Mouse (Mus musculus): ENCODE measurements around the gene Sbk3.

The Sbk3 gene

DNA sequence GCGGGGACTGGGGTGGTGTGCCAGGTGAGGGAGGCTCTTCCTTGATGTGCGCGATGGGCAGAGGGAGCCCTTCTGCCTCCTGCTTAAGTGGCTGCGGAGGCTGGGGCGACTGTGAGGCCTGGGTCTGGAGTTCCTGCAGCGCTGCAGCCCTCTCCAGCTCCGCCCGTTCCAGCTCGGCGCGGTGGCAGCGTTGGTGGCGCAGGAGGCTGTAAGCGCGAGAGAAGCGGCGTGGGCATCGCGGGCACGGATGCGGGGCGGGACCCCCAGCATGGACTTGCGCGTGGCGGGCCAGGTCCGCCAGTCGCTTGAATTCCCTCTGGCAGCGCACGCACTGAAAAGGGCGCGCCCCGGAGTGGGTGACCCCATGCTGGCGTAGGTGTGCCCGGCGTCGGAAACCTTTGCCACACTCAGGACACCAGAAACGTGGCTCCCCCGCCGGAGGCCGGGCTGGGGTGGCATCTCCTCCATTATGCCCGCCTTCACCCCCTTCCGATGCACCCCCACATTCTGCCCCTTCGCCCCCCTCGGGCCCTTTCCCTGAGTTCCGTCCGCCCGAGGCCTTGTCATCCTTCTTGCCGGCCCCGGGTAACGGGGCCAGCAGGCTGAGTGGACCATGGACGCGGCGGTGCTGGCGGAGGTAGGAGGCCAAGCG, 22.5 kb upstream of the Sbk3 start:
- peak; percentile 35 to 42 for DNase-seq

DNA sequence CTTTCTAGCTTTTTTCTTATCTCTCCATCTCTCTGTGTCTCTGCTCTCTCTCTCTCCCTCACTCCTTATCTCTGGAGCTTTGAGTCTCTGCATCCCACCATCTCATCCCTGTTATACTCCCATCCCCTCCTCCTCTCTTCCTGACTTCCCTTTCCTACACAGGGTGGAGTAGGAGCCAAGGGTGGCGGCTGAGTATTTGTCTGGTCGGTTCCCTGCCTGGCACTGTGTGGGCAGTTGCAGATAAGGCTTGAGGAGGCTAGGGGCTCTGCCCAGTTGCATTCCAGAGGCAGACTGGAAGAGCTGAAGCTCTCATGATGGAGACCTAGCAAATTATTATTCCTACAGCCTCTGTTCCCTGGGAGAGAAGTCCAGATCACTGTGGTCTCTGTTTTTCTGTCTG, 17.3 kb upstream of the Sbk3 start:
- no peak for DNase-seq

- DNase-seq = no peak
These were observed 5.9 kb upstream of the Sbk3 start for GRCm38 (mm10) chr7:4976832-4977231.

GRCm38 (mm10) chr7:4975455-4975854, 4.5 kb upstream of the Sbk3 start:
- no peak for DNase-seq

DNA sequence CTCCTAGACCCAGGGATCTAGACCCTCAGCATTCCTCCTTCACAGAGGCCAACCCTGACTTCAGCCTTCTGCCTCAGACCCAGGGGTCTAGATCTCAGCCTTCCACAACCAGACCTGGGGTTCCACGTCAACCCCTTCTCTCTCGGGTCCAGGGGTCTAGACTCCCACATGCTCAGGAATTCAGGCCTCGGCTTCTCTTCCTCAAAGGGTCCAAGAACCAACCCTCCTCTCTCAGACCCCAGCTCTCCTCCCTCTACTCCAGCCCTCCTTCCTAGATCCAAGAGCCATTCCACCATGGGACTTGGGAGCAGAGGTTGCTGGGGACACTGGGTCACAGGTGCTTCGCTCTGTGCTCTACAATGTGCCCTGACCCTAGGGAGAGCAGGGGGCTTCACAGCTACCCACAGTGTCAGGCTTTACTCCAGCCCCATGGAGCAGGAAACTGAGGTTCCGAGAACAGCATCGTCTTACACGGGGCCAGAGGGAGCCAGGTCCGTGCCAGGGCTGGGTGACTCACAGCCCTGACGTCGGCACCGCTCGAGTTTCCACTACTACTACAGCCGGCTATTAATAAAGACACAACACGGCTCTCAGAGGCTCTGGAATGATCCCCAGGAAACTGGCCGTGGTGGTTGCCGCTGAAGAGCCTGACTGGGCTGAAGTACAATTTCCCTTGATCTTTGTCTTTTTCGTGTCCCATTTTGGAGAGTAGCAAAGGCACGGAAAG, 1.5 kb upstream of the Sbk3 start:
- no peak for DNase-seq

GRCm38 (mm10) chr7:4971710-4972109, 742 bp upstream of the Sbk3 start:
- no peak for DNase-seq

DNA sequence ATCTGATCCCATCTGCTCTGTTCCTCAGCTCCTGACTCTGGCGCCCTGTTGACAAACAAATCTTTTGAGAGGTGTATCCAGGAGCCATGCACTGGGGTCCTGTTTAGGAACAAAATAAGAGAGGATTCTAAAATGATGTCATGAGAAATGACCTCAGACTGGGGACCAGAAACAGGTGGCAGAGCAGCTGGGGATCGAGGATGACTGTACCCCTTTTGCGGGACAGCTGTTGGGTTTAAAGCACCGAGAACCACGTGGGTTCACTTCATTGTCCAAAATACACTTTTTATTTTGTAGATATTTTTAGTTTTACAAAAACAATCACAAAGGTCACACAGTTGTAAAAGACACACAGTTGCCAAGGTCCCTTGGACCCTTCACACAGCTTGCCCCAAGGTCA, 6.0 kb downstream of the Sbk3 start:
- no peak for DNase-seq

DNA sequence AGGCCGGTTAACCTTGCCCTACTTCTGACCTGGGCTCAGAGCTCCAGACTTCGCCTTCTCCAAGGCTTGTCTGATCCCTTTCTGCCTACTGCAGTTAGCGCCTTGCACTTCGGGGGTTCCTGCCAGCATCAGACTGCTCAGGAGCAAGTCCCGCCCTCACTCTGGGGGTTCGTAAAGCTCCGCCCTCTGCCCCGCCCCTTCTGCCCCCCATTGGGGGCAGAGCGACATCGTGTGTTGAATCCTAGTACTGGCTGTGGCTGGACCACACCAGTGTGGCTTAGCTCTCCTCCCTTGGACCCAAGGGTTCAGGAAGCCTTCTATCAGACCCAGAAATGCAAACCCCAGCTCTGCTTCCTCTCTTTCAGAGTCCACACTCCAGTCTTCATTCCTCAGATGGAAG, 6.7 kb downstream of the Sbk3 start, which contains the start of gene Sbk2:
Sbk2 (minus strand) TSS at position 135 of the 400 bp plus-strand sequence.
- peak; percentile 66 to 69 for DNase-seq

DNA sequence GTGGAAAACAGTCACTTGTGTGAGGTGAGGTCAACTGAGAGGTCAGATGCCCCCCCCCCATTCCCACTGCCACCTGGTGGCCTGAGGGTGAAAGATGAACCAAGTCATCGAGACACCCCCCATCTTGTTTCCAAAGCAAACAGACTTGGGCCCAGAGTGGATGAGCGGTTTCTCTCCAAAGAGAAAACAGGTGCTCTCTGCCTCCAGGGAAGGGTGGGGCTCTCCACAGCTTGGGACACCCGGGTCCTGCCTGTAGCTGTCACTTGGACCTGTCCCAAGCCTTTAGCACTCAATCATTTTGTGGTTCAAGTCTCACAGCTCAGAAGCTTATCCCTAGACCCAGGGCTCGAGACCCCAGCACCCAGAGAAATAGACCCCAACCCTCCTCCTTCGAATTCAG, 7.4 kb downstream of the Sbk3 start:
- no peak for DNase-seq

DNA sequence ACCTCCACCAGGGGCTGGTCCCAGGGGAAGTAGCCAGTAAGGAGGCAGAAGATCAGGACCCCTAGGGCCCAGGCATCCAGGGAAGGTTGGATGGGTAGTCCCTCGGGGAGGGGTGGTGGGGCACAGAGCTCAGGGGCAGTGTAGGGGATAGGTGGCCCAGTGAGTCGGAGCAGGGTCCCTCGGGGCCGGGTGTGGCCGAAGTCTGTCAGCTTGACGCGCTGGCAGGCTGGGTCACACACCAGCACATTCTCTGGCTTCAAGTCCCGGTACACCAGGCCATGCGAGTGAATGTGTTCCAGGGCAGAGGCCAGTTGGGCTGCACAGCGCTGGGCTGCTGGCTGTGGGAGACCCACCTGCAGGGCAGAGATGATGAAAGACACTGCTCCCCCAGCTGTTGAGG, 13.6 kb downstream of the Sbk3 start:
- no peak for DNase-seq

- DNase-seq = peak; percentile 48 to 61
These were observed 17.0 kb downstream of the Sbk3 start for GRCm38 (mm10) chr7:4953815-4954445.

- DNase-seq = no peak
These were observed 20.2 kb downstream of the Sbk3 start for GRCm38 (mm10) chr7:4950561-4951342.

- no peak for DNase-seq
These were observed 22.6 kb downstream of the Sbk3 start for GRCm38 (mm10) chr7:4948386-4948785.

GRCm38 (mm10) chr7:4947855-4948254, 23.1 kb downstream of the Sbk3 start:
- DNase-seq = peak; percentile 45 to 60

GRCm38 (mm10) chr7:4943223-4943815, 27.6 kb downstream of the Sbk3 start:
- peak; percentile 96 to 98 for DNase-seq

GRCm38 (mm10) chr7:4942673-4943072, 28.3 kb downstream of the Sbk3 start:
- DNase-seq = no peak

- peak; percentile 87 to 89 for DNase-seq
These were observed 30.9 kb downstream of the Sbk3 start for GRCm38 (mm10) chr7:4940068-4940479.

- peak; percentile 88 to 90 for DNase-seq
These were observed 32.5 kb downstream of the Sbk3 start for GRCm38 (mm10) chr7:4938456-4938855.

DNA sequence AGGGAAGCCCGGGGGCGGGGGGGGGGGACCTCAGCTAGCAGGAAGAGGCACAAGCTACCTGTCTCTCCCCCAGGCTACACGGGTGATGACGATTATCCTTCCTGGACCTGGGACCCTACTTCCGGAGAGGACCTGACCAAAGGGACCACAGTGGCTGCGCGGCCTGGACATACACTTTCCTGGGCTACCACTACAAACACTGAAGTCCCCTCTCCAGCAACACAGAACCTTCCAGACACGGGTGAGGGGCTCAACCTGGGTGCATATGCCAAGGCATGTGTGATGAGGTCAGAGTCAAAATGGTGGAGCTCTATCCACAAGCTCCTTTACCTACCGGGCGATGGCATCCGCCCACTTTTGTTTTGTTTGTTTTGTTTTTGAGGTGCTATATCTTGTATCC, 33.6 kb downstream of the Sbk3 start:
- DNase-seq = no peak

DNA sequence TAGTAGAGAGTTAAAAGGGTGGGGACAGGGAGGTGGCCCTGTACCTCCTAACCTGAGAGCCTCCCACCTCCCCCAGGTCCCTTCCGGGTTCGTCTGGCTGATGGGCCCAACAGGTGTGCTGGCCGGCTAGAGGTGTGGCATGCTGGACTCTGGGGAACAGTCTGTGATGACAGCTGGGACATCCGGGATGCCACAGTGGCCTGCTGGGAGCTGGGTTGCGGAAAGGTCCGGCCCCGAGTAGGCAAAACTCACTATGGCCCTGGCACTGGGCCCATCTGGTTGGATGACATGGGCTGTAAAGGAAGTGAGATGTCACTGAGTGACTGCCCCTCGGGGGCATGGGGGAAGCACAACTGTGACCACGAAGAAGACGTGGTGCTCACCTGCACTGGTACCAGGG, 34.1 kb downstream of the Sbk3 start:
- no peak for DNase-seq

DNA sequence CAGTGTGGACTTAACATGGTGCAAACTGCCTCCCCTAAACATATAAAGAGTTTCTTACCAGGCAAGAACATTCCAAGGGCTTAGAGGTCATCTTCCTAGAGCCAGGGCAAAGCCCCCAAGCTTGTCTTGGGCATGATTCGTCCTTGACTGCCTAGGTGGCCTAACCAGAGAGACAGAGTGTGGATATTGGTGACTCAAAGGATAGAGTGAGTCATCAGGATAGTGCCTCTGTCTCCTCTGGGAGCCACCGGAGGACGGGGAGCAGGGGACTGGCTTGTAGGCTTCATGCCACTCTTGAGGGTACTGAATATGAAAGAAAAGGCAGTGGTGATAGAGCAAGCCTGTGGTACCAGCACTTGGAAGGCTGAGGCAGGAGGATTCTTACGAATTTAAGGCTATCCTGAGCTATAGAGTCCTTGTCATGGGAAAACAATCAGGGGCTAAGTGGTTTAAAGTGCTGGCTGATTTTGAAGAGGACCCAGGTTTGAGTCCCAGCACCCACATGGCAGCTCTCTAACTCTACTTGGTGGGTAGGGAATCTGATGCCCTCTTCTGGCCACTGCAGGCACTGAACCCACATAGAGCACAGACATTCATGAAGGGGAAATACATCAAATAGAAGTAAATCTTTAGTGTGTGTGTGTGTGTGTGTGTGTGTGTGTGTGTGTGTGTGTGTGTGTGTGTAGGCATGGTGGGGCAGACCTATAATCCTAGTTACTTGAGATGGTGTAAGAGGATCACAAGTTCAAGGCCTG, 36.6 kb downstream of the Sbk3 start:
- no peak for DNase-seq

DNA sequence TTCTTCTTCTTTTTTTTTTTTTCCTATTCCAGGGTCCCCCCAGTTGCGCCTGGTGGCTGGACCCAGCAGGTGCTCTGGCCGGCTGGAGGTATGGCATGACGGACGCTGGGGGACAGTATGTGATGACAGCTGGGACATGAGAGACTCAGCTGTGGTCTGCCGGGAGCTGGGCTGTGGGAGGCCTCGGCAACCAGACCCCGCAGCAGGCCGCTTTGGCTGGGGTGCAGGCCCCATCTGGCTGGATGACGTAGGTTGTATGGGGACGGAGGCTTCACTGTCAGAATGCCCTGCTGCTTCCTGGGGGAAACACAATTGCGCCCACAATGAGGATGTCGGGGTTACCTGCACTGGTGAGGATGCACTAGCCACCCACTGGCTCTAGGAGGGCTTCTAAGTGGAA, 37.9 kb downstream of the Sbk3 start:
- peak; percentile 48 to 64 for DNase-seq
